Mouse (Mus musculus) embryonic fibroblast, embryonic 13.5 days (primary cell): Measurements from ENCODE around the gene Tfap4. TPM values are rescaled to one million over a fixed set of nuclear protein-coding genes. Genes with fewer than 3 reads are reported as not detected.
A peak's percentile ranks its signal among the peaks of the same experiment; 100 is the strongest.

Experiments used
- H3K27ac ChIP-seq: 2 replicates; pipeline ENCODE4 v1.5.1; 2012; ENCODE audit warnings: low read length, control low read depth, inconsistent platforms; ENCODE audit not compliant: insufficient read depth
- H3K4me1 ChIP-seq: 2 replicates; pipeline ENCODE4 v1.6.1; 2011; ENCODE audit warnings: low read length; ENCODE audit not compliant: control insufficient read depth, insufficient read depth
- H3K4me3 ChIP-seq: 2 replicates; pipeline ENCODE4 v1.5.1; 2011; ENCODE audit warnings: mild to moderate bottlenecking, control low read depth, low read length; ENCODE audit not compliant: insufficient read depth
- CTCF ChIP-seq: IDR thresholded peaks from 2 replicates; pipeline ENCODE4 v1.5.1; 2011; ENCODE audit warnings: mild to moderate bottlenecking, control low read depth, low read length, moderate library complexity, borderline replicate concordance; ENCODE audit not compliant: insufficient read depth
- POLR2A ChIP-seq: IDR thresholded peaks from 2 replicates; pipeline ENCODE4 v1.6.1; 2011; ENCODE audit warnings: low read depth, mild to moderate bottlenecking, control low read depth, low read length, moderate library complexity
- polyA plus RNA-seq: library from polyadenylated mRNA; stranded (reverse); fragments of >200 nt; gene quantifications from 2 replicates; pipeline ENCODE4 v1.2.4, GENCODE M21; 2011; ENCODE audit warnings: low read depth; ENCODE audit not compliant: missing spikeins, insufficient read length

Tfap4 gene
- 3.4 and 6.9 TPM in 2 replicates for polyA plus RNA-seq

GRCm38 (mm10) chr16:4559715-4560144 is at the start of gene Tfap4:
TSS of gene Tfap4 (minus strand) at chr16:4559854.
- peak within 1 kb of the TSS; percentile 15; the same call in 1 of the 2 replicates for H3K27ac ChIP-seq

GRCm38 (mm10) chr16:4608532-4609059 is 48.9 kb upstream of the Tfap4 start:
- H3K27ac ChIP-seq: no peak overlapping the region

More at GRCm38 (mm10) chr16:4559715-4560144, at the start of gene Tfap4:
- TF ChIP-seq POLR2A (no peak), CTCF (no peak)
- Histone ChIP-seq H3K4me3 (peak within 1 kb of the TSS; percentile 71), H3K4me1 (no peaks in the 10 kb centered on the region)

GRCm38 (mm10) chr16:4607818-4608531 is 48.3 kb upstream of the Tfap4 start:
- Histone ChIP-seq H3K4me1 (peaks cover 31% of the 10 kb centered on the region), H3K27ac (no peak overlapping the region), H3K4me3 (no peak overlapping the region)
- TF ChIP-seq POLR2A (no peak), CTCF (peak; percentile 78)

More at GRCm38 (mm10) chr16:4608532-4609059, 48.9 kb upstream of the Tfap4 start:
- no peak overlapping the region for H3K4me3 ChIP-seq
- H3K4me1 ChIP-seq: peaks cover 26% of the 10 kb centered on the region
- TF ChIP-seq POLR2A (no peak), CTCF (no peak)

- TF ChIP-seq POLR2A (no peak), CTCF (peak; percentile 37; the same call in 1 of the 2 replicates)
- Histone ChIP-seq H3K4me1 (peaks cover 41% of the 10 kb centered on the region), H3K4me3 (no peak overlapping the region), H3K27ac (no peak overlapping the region)
Measured at GRCm38 (mm10) chr16:4606431-4607084, 46.9 kb upstream of the Tfap4 start.

GRCm38 (mm10) chr16:4605514-4606131 is 46.0 kb upstream of the Tfap4 start:
- Histone ChIP-seq H3K27ac (no peak overlapping the region), H3K4me1 (peaks cover 50% of the 10 kb centered on the region), H3K4me3 (no peak overlapping the region)
- TF ChIP-seq POLR2A (no peak), CTCF (no peak)

GRCm38 (mm10) chr16:4604293-4604837 is 44.7 kb upstream of the Tfap4 start:
- TF ChIP-seq CTCF: no peak
- no peak for TF ChIP-seq POLR2A
- H3K27ac ChIP-seq: no peak overlapping the region
- peaks cover 56% of the 10 kb centered on the region for H3K4me1 ChIP-seq
- H3K4me3 ChIP-seq: no peak overlapping the region

GRCm38 (mm10) chr16:4603453-4603837 is 43.8 kb upstream of the Tfap4 start:
- H3K4me1 ChIP-seq: peaks cover 61% of the 10 kb centered on the region
- H3K27ac ChIP-seq: peak overlapping the region; percentile 5; the same call in 1 of the 2 replicates
- H3K4me3 ChIP-seq: no peak overlapping the region
- TF ChIP-seq CTCF (no peak), POLR2A (no peak)

GRCm38 (mm10) chr16:4602766-4603452 is 43.3 kb upstream of the Tfap4 start:
- Histone ChIP-seq H3K4me1 (peaks cover 64% of the 10 kb centered on the region), H3K27ac (peak overlapping the region; percentile 6; the same call in 1 of the 2 replicates), H3K4me3 (no peak overlapping the region)
- TF ChIP-seq POLR2A (no peak), CTCF (no peak)

GRCm38 (mm10) chr16:4602189-4602588 is 42.5 kb upstream of the Tfap4 start:
- Histone ChIP-seq H3K4me3 (no peak overlapping the region), H3K4me1 (peaks cover 66% of the 10 kb centered on the region), H3K27ac (no peak overlapping the region)
- no peak for TF ChIP-seq CTCF
- no peak for TF ChIP-seq POLR2A
